In the genomic region with DNA sequence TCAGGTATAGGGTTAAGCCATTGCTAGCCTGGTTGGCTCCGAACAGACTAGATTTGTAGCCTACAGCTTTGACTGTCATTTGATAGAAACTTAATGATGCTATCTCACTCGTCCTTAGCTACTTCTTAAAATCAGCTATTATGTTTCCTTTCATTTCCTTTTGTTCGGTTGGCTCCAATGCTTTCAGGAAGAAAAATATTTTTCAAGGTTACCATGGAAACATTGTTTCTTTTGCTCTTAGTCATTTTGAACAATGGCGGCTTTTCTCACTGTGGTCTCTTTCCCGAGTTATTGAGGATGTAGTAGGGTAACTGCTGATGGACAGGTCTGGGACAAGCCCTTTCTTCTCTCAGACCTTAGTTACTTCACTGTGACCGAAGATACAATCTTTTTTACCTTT, we compare ENCODE assay signal across 18 mouse cellular contexts. TPM values are rescaled to one million over a fixed set of nuclear protein-coding genes. Genes with fewer than 3 reads are reported as not detected.
DNase-seq lines count a peak whose midpoint lies in the region; ATAC-seq and TF ChIP-seq lines count a peak whose summit lies in the region.
"Had no signal": no experiment of that assay in that cellular context is flagged by ENCODE, and none has a peak within 500 bp of the region (broad histone marks: within the 10 kb centered on the region; RNA-seq: fewer than 3 reads in every experiment).

No protein-coding gene starts in this region.

- 66% methylated on average over 6 of the region's 6 CpGs for WGBS in heart, embryonic 11.5 days (ENCODE audit: insufficient replicate concordance)
- 30% methylated on average over 6 of the region's 6 CpGs for WGBS in hindbrain, postnatal 0 days
- 30% methylated on average over 6 of the region's 6 CpGs for WGBS in hindbrain, embryonic 16.5 days
- WGBS in midbrain, postnatal 0 days: 28% methylated on average over 6 of the region's 6 CpGs

- no peak for ATAC-seq in heart, embryonic 11.5 days (replicated peaks; ENCODE audit: insufficient number of reproducible peaks, low FRiP score, low TSS enrichment)
- ATAC-seq in hindbrain, postnatal 0 days: no peak
- no peak for ATAC-seq in hindbrain, embryonic 16.5 days
- ATAC-seq in granulocyte monocyte progenitor cell, adult 5-6 weeks (replicated peaks; ENCODE audit: poor library complexity, severe bottlenecking): 0 out of 2 replicates have a peak, but pooled peaks have one; percentile 25
- no peak for ATAC-seq in midbrain, postnatal 0 days (ENCODE audit: low FRiP score)

- no peak for TF ChIP-seq CTCF in hindbrain, postnatal 0 days (IDR thresholded peaks at IDR 0.05; ENCODE audit: low read depth)
- no peak for TF ChIP-seq CTCF in midbrain, postnatal 0 days (IDR thresholded peaks at IDR 0.05)

- 0 out of 2 replicates have a peak overlapping the region, but pooled peaks have one; percentile 36 for H3K27ac ChIP-seq in heart, embryonic 11.5 days (ENCODE audit: low read depth, low read length)
- no peak overlapping the region for H3K27ac ChIP-seq in hindbrain, postnatal 0 days
- no peak overlapping the region for H3K27ac ChIP-seq in hindbrain, embryonic 16.5 days (ENCODE audit: low read depth, low read length)
- no peak overlapping the region for H3K27ac ChIP-seq in midbrain, postnatal 0 days (ENCODE audit: low read depth, low read length)
- H3K27ac ChIP-seq: heart, adult 2 months; limb, embryonic 10.5 days; neural tube, embryonic 13.5 days had no signal

- H3K9ac ChIP-seq in heart, embryonic 11.5 days (ENCODE audit: low read depth, low read length): no peak overlapping the region
- H3K9ac ChIP-seq in hindbrain, postnatal 0 days (replicated peaks; ENCODE audit: low read length): no peak overlapping the region
- no peak overlapping the region for H3K9ac ChIP-seq in hindbrain, embryonic 16.5 days (ENCODE audit: low read depth, low read length)
- H3K9ac ChIP-seq in midbrain, postnatal 0 days (replicated peaks; ENCODE audit: low read length, poor library complexity, severe bottlenecking): no peak overlapping the region
- H3K9ac ChIP-seq: hindbrain, embryonic 13.5 days; liver, postnatal 0 days; neural tube, embryonic 13.5 days had no signal

- no peaks in the 10 kb centered on the region for H3K27me3 ChIP-seq in heart, embryonic 11.5 days (ENCODE audit: control insufficient read depth, insufficient read depth, low read length)
- no peaks in the 10 kb centered on the region for H3K27me3 ChIP-seq in hindbrain, postnatal 0 days (ENCODE audit: insufficient read depth, low read length)
- no peaks in the 10 kb centered on the region; the same call in 1 of the 2 replicates for H3K27me3 ChIP-seq in hindbrain, embryonic 16.5 days (replicated peaks; ENCODE audit: control insufficient read depth, insufficient read depth, low read length)
- no peaks in the 10 kb centered on the region for H3K27me3 ChIP-seq in midbrain, postnatal 0 days (ENCODE audit: insufficient read depth, low read length)

- DNase-seq in heart, postnatal 4 days: no peak
- peak; percentile 43 for DNase-seq in hindbrain, postnatal 0 days (ENCODE audit: low spot score)
- peak; percentile 42 for DNase-seq in midbrain, postnatal 0 days (ENCODE audit: low spot score)
- no peak for DNase-seq in cerebellum, adult 9-10 months
- DNase-seq: adrenal gland, postnatal 36 days; cerebellum, adult 18-20 months; gastrocnemius, postnatal 10 days; heart, adult 2 months; liver, postnatal 0 days; lung, postnatal 10 days had no signal

- H3K4me3 ChIP-seq in heart, embryonic 11.5 days (ENCODE audit: low read depth, low read length): no peak overlapping the region
- H3K4me3 ChIP-seq in hindbrain, postnatal 0 days (ENCODE audit: low read length): no peak overlapping the region
- no peak overlapping the region for H3K4me3 ChIP-seq in hindbrain, embryonic 16.5 days (ENCODE audit: low read length)
- H3K4me3 ChIP-seq in midbrain, postnatal 0 days (ENCODE audit: low read depth, low read length): no peak overlapping the region
- H3K4me3 ChIP-seq: heart, adult 2 months; hindbrain, embryonic 13.5 days; limb, embryonic 10.5 days; neural tube, embryonic 13.5 days had no signal

- H3K4me1 ChIP-seq in heart, embryonic 11.5 days (ENCODE audit: control insufficient read depth, insufficient read depth, low read length): peaks cover 22% of the 10 kb centered on the region
- 0 out of 2 replicates have a peak, but pooled peaks cover 3% of the 10 kb centered on the region for H3K4me1 ChIP-seq in hindbrain, postnatal 0 days (ENCODE audit: insufficient read depth, low read length)
- H3K4me1 ChIP-seq in hindbrain, embryonic 16.5 days (ENCODE audit: control insufficient read depth, insufficient read depth, low read depth, low read length): no peaks in the 10 kb centered on the region; the same call in 1 of the 2 replicates
- H3K4me1 ChIP-seq in midbrain, postnatal 0 days (ENCODE audit: insufficient read depth, low read length): 0 out of 2 replicates have a peak, but pooled peaks cover 3% of the 10 kb centered on the region

- H3K9me3 ChIP-seq in heart, embryonic 11.5 days (replicated peaks; ENCODE audit: control insufficient read depth, low read length): no peaks in the 10 kb centered on the region
- H3K9me3 ChIP-seq in hindbrain, postnatal 0 days (ENCODE audit: low read length): no peaks in the 10 kb centered on the region
- no peaks in the 10 kb centered on the region for H3K9me3 ChIP-seq in hindbrain, embryonic 16.5 days (ENCODE audit: control insufficient read depth, low read length)
- no peaks in the 10 kb centered on the region for H3K9me3 ChIP-seq in midbrain, postnatal 0 days (ENCODE audit: low read length)
- H3K9me3 ChIP-seq: hindbrain, embryonic 13.5 days; limb, embryonic 10.5 days; neural tube, embryonic 13.5 days had no signal

- no peak overlapping the region for H3K4me2 ChIP-seq in heart, embryonic 11.5 days
- no peak overlapping the region for H3K4me2 ChIP-seq in hindbrain, postnatal 0 days (ENCODE audit: low read depth, low read length)
- H3K4me2 ChIP-seq in hindbrain, embryonic 16.5 days (ENCODE audit: low read length): no peak overlapping the region
- no peak overlapping the region for H3K4me2 ChIP-seq in midbrain, postnatal 0 days (ENCODE audit: low read depth, low read length, poor library complexity, severe bottlenecking)
- H3K4me2 ChIP-seq: hindbrain, embryonic 13.5 days; neural tube, embryonic 13.5 days had no signal

- H3K36me3 ChIP-seq in heart, embryonic 11.5 days (ENCODE audit: control insufficient read depth, insufficient read depth, low read length): no peaks in the 10 kb centered on the region
- no peaks in the 10 kb centered on the region for H3K36me3 ChIP-seq in hindbrain, postnatal 0 days (ENCODE audit: insufficient read depth, low read length)
- no peaks in the 10 kb centered on the region for H3K36me3 ChIP-seq in hindbrain, embryonic 16.5 days (ENCODE audit: control insufficient read depth, insufficient read depth, low read length)
- no peaks in the 10 kb centered on the region for H3K36me3 ChIP-seq in midbrain, postnatal 0 days (ENCODE audit: insufficient read depth, low read length)
- H3K36me3 ChIP-seq: hindbrain, embryonic 13.5 days; limb, embryonic 10.5 days; neural tube, embryonic 13.5 days had no signal

RNA-seq across cellular contexts. Expression of a gene that starts 24.5 kb away (rescaled TPM):
- 39.9 and 49.7 TPM in 2 replicates for polyA plus RNA-seq in heart, embryonic 11.5 days (2014; fragmentation: Nextera tagmentation; extraction: Ambion mirVana)
- total RNA-seq in heart, postnatal 4 days (2021): 10 to 100 TPM; 10.0 to 12.0 TPM
- total RNA-seq in hindbrain, postnatal 0 days (2014; rRNA removed): 0.58 and 0.90 TPM in 2 replicates
- 0.50 and 0.68 TPM in 2 replicates for polyA plus RNA-seq in hindbrain, postnatal 0 days (2015; fragmentation: Nextera tagmentation; extraction: Ambion mirVana)
- 0.34 and 0.42 TPM in 2 replicates for polyA plus RNA-seq in hindbrain, embryonic 16.5 days (2015; fragmentation: Nextera tagmentation; extraction: Ambion mirVana)
- not detected in 2 replicates for total RNA-seq in granulocyte monocyte progenitor cell, adult 5-6 weeks (2014; fragmentation: Nextera tagmentation)
- not detected in 2 replicates for total RNA-seq in granulocyte monocyte progenitor cell, adult 5-6 weeks (2017)
- 0.66 and 1.6 TPM in 2 replicates for total RNA-seq in midbrain, postnatal 0 days (2014; rRNA removed)
- polyA plus RNA-seq in midbrain, postnatal 0 days (2015; fragmentation: Nextera tagmentation; extraction: Ambion mirVana): 0.31 and 0.55 TPM in 2 replicates
- total RNA-seq: megakaryocyte, adult 5-6 weeks had no signal
- polyA plus RNA-seq: liver, postnatal 0 days had no signal

RNA-seq across cellular contexts. Expression of a gene that starts 46.7 kb away (rescaled TPM):
- polyA plus RNA-seq in heart, embryonic 11.5 days (2014; fragmentation: Nextera tagmentation; extraction: Ambion mirVana): 0.25 and 0.27 TPM in 2 replicates
- total RNA-seq in heart, postnatal 4 days (2021): under 1 TPM; 0.36 to 0.74 TPM
- total RNA-seq in hindbrain, postnatal 0 days (2014; rRNA removed): not detected in 2 replicates
- 0.23 and 0.33 TPM in 2 replicates for polyA plus RNA-seq in hindbrain, postnatal 0 days (2015; fragmentation: Nextera tagmentation; extraction: Ambion mirVana)
- 0.59 and 0.62 TPM in 2 replicates for polyA plus RNA-seq in hindbrain, embryonic 16.5 days (2015; fragmentation: Nextera tagmentation; extraction: Ambion mirVana)
- 0.75 TPM in 1 of 2 replicates, not detected in the other for total RNA-seq in granulocyte monocyte progenitor cell, adult 5-6 weeks (2014; fragmentation: Nextera tagmentation)
- total RNA-seq in granulocyte monocyte progenitor cell, adult 5-6 weeks (2017): 0.52 and 4.1 TPM in 2 replicates
- total RNA-seq in midbrain, postnatal 0 days (2014; rRNA removed): 0.16 TPM in 1 of 2 replicates, not detected in the other
- polyA plus RNA-seq in midbrain, postnatal 0 days (2015; fragmentation: Nextera tagmentation; extraction: Ambion mirVana): 0.09 and 0.43 TPM in 2 replicates
- total RNA-seq: adrenal gland, postnatal 36 days; left cerebral cortex, adult 8-10 months had no signal

Comparison
In these comparisons a context has a peak if more than half of its experiments do, and no peak if none do; other contexts are left out.
1. DNase-seq: peak in hindbrain, postnatal 0 days (single experiment) and midbrain, postnatal 0 days (single experiment); none in heart, postnatal 4 days (single experiment) and cerebellum, adult 9-10 months (single experiment).